Mouse (Mus musculus) gastrocnemius, adult 18-20 months (tissue): ENCODE data around the gene D17H6S53E. TPM values are rescaled to one million over a fixed set of nuclear protein-coding genes. Genes with fewer than 3 reads are reported as not detected.

Source experiments
- total RNA-seq, 2 experiments: library from RNA; stranded (reverse); gene quantifications; 2 replicates each; pipeline ENCODE4 v1.2.3; 2021

The D17H6S53E gene
- total RNA-seq, 2 experiments from 2014 or later: 12.6 to 16.6 TPM

Other genes with a start within 250 kb of the D17H6S53E start
- 1 to 10 TPM; 5.9 to 6.9 TPM for gene Zbtb12, start 246.9 kb upstream of the D17H6S53E start, total RNA-seq
- not detected for gene Gm20547, start 244.3 kb upstream of the D17H6S53E start, total RNA-seq
- gene C2, start 228.1 kb upstream of the D17H6S53E start, total RNA-seq: 1 to 10 TPM; 1.5 to 1.6 TPM
- gene Ehmt2, start 227.9 kb upstream of the D17H6S53E start, total RNA-seq: 10 to 100 TPM; 26.7 to 29.5 TPM
- not detected for gene Slc44a4, start 211.9 kb upstream of the D17H6S53E start, total RNA-seq
- gene Neu1, start 195.1 kb upstream of the D17H6S53E start, total RNA-seq: 10 to 100 TPM in 1 of 2 experiments, 1 to 10 TPM in 1; 9.1 to 10.2 TPM
- gene Hspa1b, start 167.1 kb upstream of the D17H6S53E start, total RNA-seq: 10 to 100 TPM; 11.4 to 94.8 TPM
- gene Gm20481, start 156.5 kb upstream of the D17H6S53E start, total RNA-seq: not detected
- 10 to 100 TPM; 16.6 to 99.8 TPM for gene Hspa1a, start 154.2 kb upstream of the D17H6S53E start, total RNA-seq
- gene Hspa1l, start 153.7 kb upstream of the D17H6S53E start, total RNA-seq: 10 to 100 TPM; 31.8 to 33.6 TPM
- 10 to 100 TPM; 14.0 to 17.1 TPM for gene Lsm2, start 144.5 kb upstream of the D17H6S53E start, total RNA-seq
- 10 to 100 TPM; 38.2 TPM for gene Vars, start 125.4 kb upstream of the D17H6S53E start, total RNA-seq
- 10 to 100 TPM; 13.2 to 16.8 TPM for gene Vwa7, start 109.8 kb upstream of the D17H6S53E start, total RNA-seq
- gene Sapcd1, start 98.4 kb upstream of the D17H6S53E start, total RNA-seq: not detected
- under 1 TPM in 1 of 2 experiments, not detected in 1; 0.28 TPM for gene Msh5, start 79.6 kb upstream of the D17H6S53E start, total RNA-seq
- 10 to 100 TPM in 1 of 2 experiments, 1 to 10 TPM in 1; 7.5 to 11.6 TPM for gene Clic1, start 76.4 kb upstream of the D17H6S53E start, total RNA-seq
- 1 to 10 TPM; 4.5 to 8.7 TPM for gene Ddah2, start 67.3 kb upstream of the D17H6S53E start, total RNA-seq
- not detected for gene Ly6g6c, start 61.0 kb upstream of the D17H6S53E start, total RNA-seq
- not detected for gene Mpig6b, start 60.2 kb upstream of the D17H6S53E start, total RNA-seq
- not detected for gene Ly6g6e, start 49.5 kb upstream of the D17H6S53E start, total RNA-seq
- gene Ly6g6d, start 48.3 kb upstream of the D17H6S53E start, total RNA-seq: 1 to 10 TPM in 1 of 2 experiments, not detected in 1; 3.0 TPM
- not detected for gene Ly6g6f, start 40.8 kb upstream of the D17H6S53E start, total RNA-seq
- gene Abhd16a, start 37.1 kb upstream of the D17H6S53E start, total RNA-seq: 10 to 100 TPM; 85.3 to 87.7 TPM
- gene Ly6g5c, start 18.1 kb upstream of the D17H6S53E start, total RNA-seq: not detected
- gene Ly6g5b, start 10.9 kb upstream of the D17H6S53E start, total RNA-seq: not detected
- 1 to 10 TPM; 8.7 to 9.0 TPM for gene Gpank1, start 4.9 kb upstream of the D17H6S53E start, total RNA-seq
- gene Csnk2b, start 4.3 kb upstream of the D17H6S53E start, total RNA-seq: 100 to 1,000 TPM; 176 to 183 TPM
- not detected for gene Apom, start 5.7 kb downstream of the D17H6S53E start, total RNA-seq
- 100 to 1,000 TPM; 233 to 265 TPM for gene Bag6, start 8.8 kb downstream of the D17H6S53E start, total RNA-seq
- gene Prrc2a, start 38.5 kb downstream of the D17H6S53E start, total RNA-seq: 100 to 1,000 TPM; 102 to 111 TPM
- 1 to 10 TPM in 1 of 2 experiments, under 1 TPM in 1; 0.84 to 1.1 TPM for gene Aif1, start 49.7 kb downstream of the D17H6S53E start, total RNA-seq
- 1 to 10 TPM in 1 of 2 experiments, not detected in 1; 1.1 TPM for gene Lst1, start 62.1 kb downstream of the D17H6S53E start, total RNA-seq
- gene Ltb, start 68.1 kb downstream of the D17H6S53E start, total RNA-seq: under 1 TPM in 1 of 2 experiments, not detected in 1; 0.38 TPM
- not detected for gene Tnf, start 75.6 kb downstream of the D17H6S53E start, total RNA-seq
- gene Lta, start 79.0 kb downstream of the D17H6S53E start, total RNA-seq: under 1 TPM; 0.43 to 0.48 TPM
- gene Gm16181, start 94.5 kb downstream of the D17H6S53E start, total RNA-seq: not detected
- gene Atp6v1g2, start 107.3 kb downstream of the D17H6S53E start, total RNA-seq: 1 to 10 TPM; 1.1 to 1.8 TPM
- 1 to 10 TPM; 7.0 to 7.2 TPM for gene Nfkbil1, start 109.4 kb downstream of the D17H6S53E start, total RNA-seq
- 10 to 100 TPM; 83.5 to 83.8 TPM for gene Ddx39b, start 115.4 kb downstream of the D17H6S53E start, total RNA-seq
- 10 to 100 TPM; 36.3 to 59.0 TPM for gene H2-D1, start 136.4 kb downstream of the D17H6S53E start, total RNA-seq
- gene H2-Q1, start 194.0 kb downstream of the D17H6S53E start, total RNA-seq: under 1 TPM; 0.19 to 0.27 TPM
- gene H2-Q2, start 215.9 kb downstream of the D17H6S53E start, total RNA-seq: under 1 TPM; 0.18 to 0.71 TPM